Mouse (Mus musculus) brain, embryonic 14.5 days (tissue): ENCODE measurements around the gene Dst. TPM values are rescaled to one million over a fixed set of nuclear protein-coding genes. Genes with fewer than 3 reads are reported as not detected.

ENCODE experiments used
- DNase-seq: peaks from one replicate; pipeline ENCODE4 v3.0.0-alpha.2; 2011; ENCODE audit warnings: low read depth
- CTCF ChIP-seq: fragments of 200-500 bp; IDR thresholded peaks from 2 replicates; pipeline ENCODE4 v1.5.1; 2012; ENCODE audit warnings: inconsistent platforms, mild to moderate bottlenecking, moderate library complexity, borderline replicate concordance; ENCODE audit not compliant: insufficient read depth, insufficient read length; ENCODE audit errors: extremely low read depth
- POLR2A ChIP-seq: fragments of 200-500 bp; IDR thresholded peaks from 2 replicates; pipeline ENCODE4 v1.6.1; 2012; ENCODE audit warnings: mild to moderate bottlenecking, inconsistent platforms, borderline replicate concordance; ENCODE audit not compliant: poor library complexity, insufficient read depth, insufficient read length, severe bottlenecking; ENCODE audit errors: extremely low read depth
- polyA plus RNA-seq: library from polyadenylated mRNA; depleted of rRNA; stranded (reverse); fragments of >200 nt; gene quantifications from 2 replicates; pipeline ENCODE4 v1.2.3, GENCODE M21; 2012

Gene Dst
- polyA plus RNA-seq, 1 experiment = 96.0 TPM

GRCm38 (mm10) chr1:34182406-34183249, 274.6 kb downstream of the Dst start:
- peak; percentile 85 for DNase-seq
- no peak for TF ChIP-seq POLR2A
- TF ChIP-seq CTCF = no peak

- peak; percentile 53 for DNase-seq
- TF ChIP-seq POLR2A (no peak), CTCF (no peak)
These were observed 275.4 kb downstream of the Dst start for GRCm38 (mm10) chr1:34183250-34183926.

- DNase-seq = no peak
- TF ChIP-seq POLR2A (no peak), CTCF (no peak)
These were observed 276.2 kb downstream of the Dst start for GRCm38 (mm10) chr1:34184266-34184665.

GRCm38 (mm10) chr1:34186033-34186432, 278.0 kb downstream of the Dst start:
- no peak for DNase-seq
- no peak for TF ChIP-seq POLR2A
- TF ChIP-seq CTCF = no peak

DNA sequence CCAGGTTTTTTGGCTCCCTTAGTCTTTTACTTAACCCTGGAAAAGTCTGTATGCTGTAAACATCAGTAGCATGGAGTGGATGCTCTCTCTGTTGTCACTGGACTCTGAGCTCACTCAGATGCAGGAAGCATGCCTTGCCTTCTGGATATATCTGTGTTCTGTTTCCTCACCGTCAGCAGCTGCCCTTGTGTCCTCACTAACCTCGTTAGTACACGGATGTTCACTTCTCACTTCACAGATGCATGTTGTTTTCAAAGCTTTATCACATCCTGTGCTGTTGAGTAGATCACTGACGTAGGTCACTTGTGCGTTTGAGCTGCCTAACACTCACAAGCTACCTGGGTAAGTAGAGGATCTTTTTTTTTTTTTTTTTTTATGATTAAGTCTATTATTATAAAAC, 279.5 kb downstream of the Dst start:
- TF ChIP-seq POLR2A (no peak), CTCF (no peak)

GRCm38 (mm10) chr1:34188721-34189236, 280.8 kb downstream of the Dst start:
- TF ChIP-seq POLR2A = no peak
- no peak for TF ChIP-seq CTCF

More for the DNA sequence above, 279.5 kb downstream of the Dst start:
- DNase-seq = no peak

DNA sequence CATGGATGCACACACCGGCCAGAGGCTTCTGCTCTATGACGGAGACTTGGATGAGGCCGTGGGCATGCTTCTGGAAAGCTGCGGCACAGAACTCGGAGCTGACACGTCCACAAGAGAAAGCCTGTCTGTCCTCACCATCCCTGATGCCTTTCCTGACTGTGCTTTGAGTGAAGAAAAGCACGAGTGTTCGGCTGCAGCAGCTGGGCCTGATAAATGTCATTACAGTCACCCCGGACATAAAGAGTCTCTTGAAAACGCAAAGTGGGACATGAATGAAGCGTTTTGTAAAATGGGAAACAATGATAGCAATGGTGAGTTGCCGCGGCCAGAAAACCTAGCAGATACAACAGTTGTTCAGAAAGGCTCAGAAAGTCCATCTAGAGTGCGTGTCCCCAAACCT, 281.3 kb downstream of the Dst start:
- DNase-seq = peak; percentile 25
- TF ChIP-seq POLR2A (no peak), CTCF (no peak)

More at GRCm38 (mm10) chr1:34188721-34189236, 280.8 kb downstream of the Dst start:
- DNase-seq = no peak

DNA sequence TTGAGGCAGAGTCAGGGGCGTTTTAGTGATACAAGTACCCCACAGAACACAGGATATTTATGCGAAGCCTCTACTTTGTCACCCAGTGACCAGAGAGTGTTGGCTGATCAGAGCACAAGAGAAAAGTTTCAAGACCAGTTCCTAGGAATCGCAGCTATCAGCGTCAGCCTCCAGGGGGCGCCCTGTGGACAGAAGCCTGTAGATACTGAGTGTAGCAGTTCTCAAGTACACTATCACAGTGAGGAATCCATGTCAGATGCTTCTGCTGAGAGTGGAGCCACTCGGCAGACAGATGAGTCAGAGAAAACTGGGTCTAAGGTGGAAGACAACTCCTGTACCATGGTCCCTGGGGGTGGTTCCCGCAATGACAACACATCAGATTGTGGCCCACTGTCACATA, 281.9 kb downstream of the Dst start:
- peak; percentile 39 for DNase-seq

GRCm38 (mm10) chr1:34192174-34192573, 284.1 kb downstream of the Dst start:
- TF ChIP-seq CTCF = no peak
- TF ChIP-seq POLR2A = no peak
- DNase-seq = no peak

More for the DNA sequence above, 281.9 kb downstream of the Dst start:
- TF ChIP-seq CTCF (peak; percentile 54; the same call in 1 of the 2 replicates), POLR2A (no peak)

- TF ChIP-seq CTCF = no peak
- no peak for TF ChIP-seq POLR2A
- DNase-seq = no peak
These were observed 292.8 kb downstream of the Dst start for GRCm38 (mm10) chr1:34200791-34201190.

GRCm38 (mm10) chr1:34201483-34201882, 293.5 kb downstream of the Dst start:
- TF ChIP-seq POLR2A = no peak
- TF ChIP-seq CTCF = peak; percentile 10; the same call in 1 of the 2 replicates

GRCm38 (mm10) chr1:34211704-34212103, 303.7 kb downstream of the Dst start:
- peak; percentile 50 for DNase-seq
- no peak for TF ChIP-seq POLR2A
- TF ChIP-seq CTCF = no peak

More at GRCm38 (mm10) chr1:34201483-34201882, 293.5 kb downstream of the Dst start:
- peak; percentile 66 for DNase-seq

DNA sequence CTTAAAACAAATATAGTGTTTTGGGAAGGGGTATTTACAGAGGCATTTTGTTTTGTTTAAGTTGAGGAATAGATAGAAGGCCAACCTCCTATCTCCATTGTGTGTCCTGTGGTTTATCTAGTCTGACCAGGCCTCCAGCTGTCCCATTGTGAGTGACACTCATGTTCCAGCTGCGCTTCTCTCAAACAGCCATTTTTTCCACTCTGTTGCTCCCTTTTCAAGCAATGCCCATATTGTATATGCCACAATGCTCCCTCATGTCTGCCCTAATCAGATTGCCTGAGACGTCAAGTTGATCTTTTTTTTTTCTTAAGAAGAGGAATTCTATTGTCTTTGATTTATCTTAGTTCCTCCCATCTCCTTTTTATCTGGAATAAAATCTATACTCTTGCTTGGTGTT, 308.4 kb downstream of the Dst start:
- TF ChIP-seq CTCF = no peak
- no peak for TF ChIP-seq POLR2A
- no peak for DNase-seq

GRCm38 (mm10) chr1:34218323-34218722, 310.3 kb downstream of the Dst start:
- DNase-seq = peak; percentile 89
- TF ChIP-seq POLR2A (no peak), CTCF (peak; percentile 88)

- no peak for DNase-seq
- TF ChIP-seq CTCF (no peak), POLR2A (no peak)
These were observed 310.8 kb downstream of the Dst start for GRCm38 (mm10) chr1:34218801-34219200.
